ENCODE assay signal across 7 mouse cellular contexts in genomic region chr15:99284527-99285188, GRCm38 (mm10). TPM values are rescaled to one million over a fixed set of nuclear protein-coding genes. Genes with fewer than 3 reads are reported as not detected.
DNase-seq lines count a peak whose midpoint lies in the region; ATAC-seq and TF ChIP-seq lines count a peak whose summit lies in the region.

No protein-coding gene starts in this region.

- TF ChIP-seq CTCF in MEL (IDR thresholded peaks at IDR 0.05 in 2 of 3, conservative IDR thresholded peaks at IDR 0.05 in 1 of 3; ENCODE audit: control insufficient read depth in 1 of 3, insufficient read depth in 1 of 3, low read depth in 2 of 3, low read length in 3 of 3, poor library complexity in 1 of 3, severe bottlenecking in 1 of 3) = no peak
- TF ChIP-seq CTCF in left cerebral cortex, adult 2 months (IDR thresholded peaks at IDR 0.05) = no peak

- H3K4me2 ChIP-seq in kidney, embryonic 15.5 days = 0 out of 2 replicates have a peak overlapping the region, but pooled peaks have one; percentile 14

- ATAC-seq in kidney, embryonic 15.5 days (replicated peaks; ENCODE audit: low FRiP score) = peak; percentile 76; the same call in 1 of the 2 replicates

- no peak for TF ChIP-seq RAD21 in MEL (IDR thresholded peaks at IDR 0.05; ENCODE audit: low read depth, low read length)

- H3K27ac ChIP-seq in MEL (ENCODE audit: control insufficient read depth, low read depth, low read length) = no peak overlapping the region
- no peak overlapping the region for H3K27ac ChIP-seq in kidney, embryonic 15.5 days
- H3K27ac ChIP-seq in left cerebral cortex, adult 2 months = no peak overlapping the region

- H3K36me3 ChIP-seq in MEL (ENCODE audit: control insufficient read depth in 1 of 2, insufficient read depth in 2 of 2, low read length in 2 of 2) = peaks cover 0 to 5% of the 10 kb centered on the region in 2 experiments; a peak in 1 of 4 replicates
- H3K36me3 ChIP-seq in kidney, embryonic 15.5 days = no peaks in the 10 kb centered on the region

- intact Hi-C loops in left cerebral cortex, adult 2 months (cut with DNase I) = no loop called here

- no peak overlapping the region for H3K9ac ChIP-seq in MEL (ENCODE audit: control insufficient read depth, low read depth, low read length, poor library complexity, severe bottlenecking)
- H3K9ac ChIP-seq in kidney, embryonic 15.5 days = no peak overlapping the region

- no peak for TF ChIP-seq POLR2A in MEL (IDR thresholded peaks at IDR 0.05; ENCODE audit: control insufficient read depth in 1 of 2, insufficient read depth in 1 of 2, low read depth in 1 of 2, low read length in 2 of 2, poor library complexity in 1 of 2)

- peaks cover 2 to 14% of the 10 kb centered on the region in 2 experiments; a peak in 3 of 4 replicates for H3K4me1 ChIP-seq in MEL (ENCODE audit: control insufficient read depth in 1 of 2, insufficient read depth in 2 of 2, low read length in 2 of 2)
- peaks cover 12% of the 10 kb centered on the region; the same call in 1 of the 2 replicates for H3K4me1 ChIP-seq in kidney, embryonic 15.5 days

- peak in 1 of 2 experiments; percentile 21; a peak in 1 of 4 replicates for TF ChIP-seq EP300 in MEL (IDR thresholded peaks at IDR 0.05; ENCODE audit: low read depth in 1 of 2, low read length in 2 of 2)

- H3K79me2 ChIP-seq in MEL (ENCODE audit: control insufficient read depth, insufficient read depth, low read length, poor library complexity) = no peaks in the 10 kb centered on the region

- peak; percentile 76 for DNase-seq in MEL (ENCODE audit: low read depth, low spot score)
- DNase-seq in c-Kit-positive CD71-positive TER-119-negative erythroid progenitor cells, embryonic 14.5 days (ENCODE audit: low read depth) = peak; percentile 65
- DNase-seq in lung, postnatal 4 days = peak; percentile 24 to 57
- DNase-seq in left cerebral cortex, adult 2 months (ENCODE audit: extremely low spot score in 1 of 2, low spot score in 2 of 2) = no peak
- DNase-seq in layer of hippocampus, postnatal 25 days (ENCODE audit: extremely low spot score in 1 of 2, low spot score in 1 of 2) = no peak
- DNase-seq in spleen, adult 12 weeks (ENCODE audit: low spot score) = no peak

- 33% methylated on average over 14 of the region's 14 CpGs for WGBS in kidney, embryonic 15.5 days

- peak overlapping the region in 1 of 2 experiments; percentile 15; a peak in 1 of 4 replicates for H3K4me3 ChIP-seq in MEL (ENCODE audit: control insufficient read depth in 1 of 2, insufficient read depth in 1 of 2, low read depth in 2 of 2, low read length in 2 of 2)
- H3K4me3 ChIP-seq in kidney, embryonic 15.5 days (replicated peaks) = no peak overlapping the region
- H3K4me3 ChIP-seq in left cerebral cortex, adult 2 months = no peak overlapping the region

- peaks cover 2 to 3% of the 10 kb centered on the region in 2 experiments; a peak in 2 of 4 replicates for H3K27me3 ChIP-seq in MEL (ENCODE audit: control insufficient read depth in 1 of 2, insufficient read depth in 2 of 2, low read length in 2 of 2)
- no peaks in the 10 kb centered on the region for H3K27me3 ChIP-seq in kidney, embryonic 15.5 days

- H3K9me3 ChIP-seq in MEL (replicated peaks; ENCODE audit: insufficient read depth, low read length) = no peaks in the 10 kb centered on the region
- H3K9me3 ChIP-seq in kidney, embryonic 15.5 days (replicated peaks) = no peaks in the 10 kb centered on the region

TF ChIP-seq in MEL, 35 proteins besides CTCF, POLR2A, EP300 and RAD21:
- TF ChIP-seq KAT2A (conservative IDR thresholded peaks at IDR 0.05; ENCODE audit: low read depth, low read length) = no peak
- peak; percentile 41; the same call in 1 of the 2 replicates for TF ChIP-seq MXI1 (IDR thresholded peaks at IDR 0.05; ENCODE audit: low read depth, low read length)
- TF ChIP-seq TBP (IDR thresholded peaks at IDR 0.05; ENCODE audit: low read depth, low read length) = peak; percentile 52; the same call in 1 of the 2 replicates
- TF ChIP-seq MAZ (IDR thresholded peaks at IDR 0.05; ENCODE audit: low read depth, low read length) = peak; percentile 79
- TF ChIP-seq ZNF384 (IDR thresholded peaks at IDR 0.05; ENCODE audit: low read depth, low read length) = peak; percentile 44; the same call in 1 of the 2 replicates
- peak; percentile 45; the same call in 1 of the 2 replicates for TF ChIP-seq SIN3A (IDR thresholded peaks at IDR 0.05; ENCODE audit: low read length)

RNA-seq across cellular contexts. Expression of gene Prpf40b, which starts 10.2 kb away (rescaled TPM):
- total RNA-seq in MEL (2012; rRNA removed) = 21.6 and 24.7 TPM in 2 replicates
- 10 to 100 TPM in 1 of 2 experiments, not detected in 1; 46.4 TPM for polyA plus RNA-seq in MEL (2012; ENCODE audit: insufficient read depth in 1 of 2, insufficient read length in 2 of 2, low read depth in 1 of 2, low replicate concordance in 2 of 2, missing spikeins in 1 of 2)
- 56.4 and 66.5 TPM in 2 replicates for polyA plus RNA-seq in kidney, embryonic 15.5 days (2015; fragmentation: Nextera tagmentation; extraction: Ambion mirVana)
- total RNA-seq in left cerebral cortex, adult 2 months (2021) = 100 to 1,000 TPM; 111 to 119 TPM
- total RNA-seq in layer of hippocampus, postnatal 25 days (2021) = 100 to 1,000 TPM in 1 of 2 experiments, 10 to 100 TPM in 1; 81.5 to 116 TPM

RNA-seq across cellular contexts. Expression of gene Fam186b, which starts 11.0 kb away (rescaled TPM):
- total RNA-seq in MEL (2012; rRNA removed) = not detected in 2 replicates
- polyA plus RNA-seq in MEL (2012; ENCODE audit: insufficient read depth in 1 of 2, insufficient read length in 2 of 2, low read depth in 1 of 2, low replicate concordance in 2 of 2, missing spikeins in 1 of 2) = under 1 TPM in 1 of 2 experiments, not detected in 1; 0.11 TPM
- polyA plus RNA-seq in kidney, embryonic 15.5 days (2015; fragmentation: Nextera tagmentation; extraction: Ambion mirVana) = 0.21 and 0.43 TPM in 2 replicates
- total RNA-seq in left cerebral cortex, adult 2 months (2021) = 1 to 10 TPM; 1.3 to 1.8 TPM
- total RNA-seq in layer of hippocampus, postnatal 25 days (2021) = 1 to 10 TPM; 1.2 to 1.3 TPM

RNA-seq across cellular contexts. Expression of gene Mcrs1, which starts 32.9 kb away (rescaled TPM):
- 113 and 131 TPM in 2 replicates for total RNA-seq in MEL (2012; rRNA removed)
- polyA plus RNA-seq in MEL (2012; ENCODE audit: insufficient read depth in 1 of 2, insufficient read length in 2 of 2, low read depth in 1 of 2, low replicate concordance in 2 of 2, missing spikeins in 1 of 2) = 100 to 1,000 TPM in 1 of 2 experiments, not detected in 1; 124 TPM
- 149 and 172 TPM in 2 replicates for polyA plus RNA-seq in kidney, embryonic 15.5 days (2015; fragmentation: Nextera tagmentation; extraction: Ambion mirVana)
- total RNA-seq in left cerebral cortex, adult 2 months (2021) = 10 to 100 TPM; 77.3 to 81.0 TPM
- 10 to 100 TPM; 68.5 to 71.8 TPM for total RNA-seq in layer of hippocampus, postnatal 25 days (2021)

RNA-seq across cellular contexts. Expression of gene Kcnh3, which starts 60.0 kb away (rescaled TPM):
- total RNA-seq in MEL (2012; rRNA removed) = 0.15 and 0.16 TPM in 2 replicates
- polyA plus RNA-seq in MEL (2012; ENCODE audit: insufficient read depth in 1 of 2, insufficient read length in 2 of 2, low read depth in 1 of 2, low replicate concordance in 2 of 2, missing spikeins in 1 of 2) = 1 to 10 TPM in 1 of 2 experiments, not detected in 1; 1.3 TPM
- 0.44 and 0.51 TPM in 2 replicates for polyA plus RNA-seq in kidney, embryonic 15.5 days (2015; fragmentation: Nextera tagmentation; extraction: Ambion mirVana)
- total RNA-seq in left cerebral cortex, adult 2 months (2021) = 100 to 1,000 TPM; 174 to 180 TPM
- total RNA-seq in layer of hippocampus, postnatal 25 days (2021) = 10 to 100 TPM; 81.0 to 84.7 TPM

Comparison
In these comparisons a context has a peak if more than half of its experiments do, and no peak if none do; other contexts are left out.
1. DNase-seq: peak in MEL (single experiment), c-Kit-positive CD71-positive TER-119-negative erythroid progenitor cells, embryonic 14.5 days (single experiment) and lung, postnatal 4 days (2 of 2); none in left cerebral cortex, adult 2 months (0 of 2), layer of hippocampus, postnatal 25 days (0 of 2) and spleen, adult 12 weeks (single experiment).